Mouse (Mus musculus): ENCODE results near the gene Aars2.

The Aars2 gene

GRCm38 (mm10) chr17:45557998-45558862 lies 51.6 kb downstream of the Aars2 start:
- no peak for DNase-seq (ENCODE audit: low spot score)

- DNase-seq (ENCODE audit: low spot score), result no peak
Observed at GRCm38 (mm10) chr17:45559732-45560525, 53.3 kb downstream of the Aars2 start.

- no peak for DNase-seq (ENCODE audit: low spot score)
Observed at GRCm38 (mm10) chr17:45563216-45563615, 56.6 kb downstream of the Aars2 start.

- DNase-seq (ENCODE audit: low spot score), result peak; percentile 93
Observed at GRCm38 (mm10) chr17:45563655-45564530, 57.3 kb downstream of the Aars2 start, which contains the start of gene Slc35b2. Gene Slc35b2 (plus strand): TSS chr17:45563874.

GRCm38 (mm10) chr17:45564531-45565084 lies 58.0 kb downstream of the Aars2 start:
- DNase-seq (ENCODE audit: low spot score), result no peak

GRCm38 (mm10) chr17:45565103-45565502 lies 58.5 kb downstream of the Aars2 start:
- DNase-seq (ENCODE audit: low spot score), result no peak

GRCm38 (mm10) chr17:45566031-45566359 lies 59.4 kb downstream of the Aars2 start:
- DNase-seq (ENCODE audit: low spot score), result no peak

GRCm38 (mm10) chr17:45566360-45567161 lies 59.9 kb downstream of the Aars2 start:
- peak; percentile 40 for DNase-seq (ENCODE audit: low spot score)

GRCm38 (mm10) chr17:45567162-45567601 lies 60.5 kb downstream of the Aars2 start:
- DNase-seq (ENCODE audit: low spot score), result peak; percentile 62

- no peak for DNase-seq (ENCODE audit: low spot score)
Observed at GRCm38 (mm10) chr17:45568990-45569389, 62.3 kb downstream of the Aars2 start.

- no peak for DNase-seq (ENCODE audit: low spot score)
Observed at GRCm38 (mm10) chr17:45569999-45570398, 63.4 kb downstream of the Aars2 start.
